Mouse (Mus musculus) retina, adult 2 months (tissue): ENCODE measurements at regions not wholly inside any gene's neighbourhood (a gene's known extent, or its start where the extent isn't known, plus 50 kb on each side); places are given as distances from the start of the nearest gene placed in this dataset.

Experiments
- DNase-seq: peaks from one replicate; pipeline ENCODE4 v3.0.0-alpha.2; 2012; ENCODE audit warnings: low read depth, low spot score

GRCm38 (mm10) chr1:47854372-47854771 is 961.7 kb upstream of the Slc39a10 start:
- no peak for DNase-seq

DNA sequence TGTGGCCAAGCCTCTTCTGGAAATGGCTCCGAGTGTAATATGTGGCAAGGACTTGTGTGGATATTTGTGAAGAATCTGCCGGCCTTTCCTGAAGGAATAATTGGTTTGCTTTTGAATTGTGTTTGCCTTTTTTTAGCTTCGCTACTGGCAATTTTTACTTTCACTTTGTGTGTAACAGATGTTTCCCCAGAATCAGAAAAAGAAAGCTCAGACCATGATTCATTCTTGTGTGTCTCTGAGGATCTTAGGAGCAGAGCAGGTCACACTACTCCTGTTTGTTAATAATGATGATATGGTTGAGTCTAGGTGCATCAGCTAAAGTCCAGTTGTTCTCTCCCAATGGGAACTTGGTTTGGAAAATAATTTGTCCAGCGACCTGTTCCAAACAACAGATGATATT is 961.3 kb upstream of the Slc39a10 start:
- no peak for DNase-seq

GRCm38 (mm10) chr1:47840811-47841210 is 948.2 kb upstream of the Slc39a10 start:
- no peak for DNase-seq

DNA sequence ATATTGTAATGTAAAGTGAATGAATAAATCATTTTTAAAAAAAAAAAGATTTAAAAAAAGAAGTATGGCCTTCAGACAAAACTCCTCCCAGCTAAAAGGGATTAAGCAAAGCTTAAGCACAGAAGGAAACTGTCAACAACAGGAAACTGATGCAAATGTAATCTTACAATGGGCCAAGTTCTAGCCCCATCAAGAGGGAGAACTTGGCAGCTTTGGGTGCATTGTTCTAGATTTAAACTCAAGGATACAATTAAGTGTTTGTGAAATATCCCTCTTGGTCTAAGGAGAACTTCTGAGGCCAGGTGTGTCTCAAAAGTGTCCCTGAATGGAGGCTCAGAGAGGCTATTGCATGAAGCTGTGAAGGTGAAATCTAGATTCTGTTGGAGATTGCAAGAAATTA is 941.4 kb upstream of the Slc39a10 start:
- no peak for DNase-seq

- no peak for DNase-seq
Observed at GRCm38 (mm10) chr1:47827206-47827605, 934.6 kb upstream of the Slc39a10 start.

DNA sequence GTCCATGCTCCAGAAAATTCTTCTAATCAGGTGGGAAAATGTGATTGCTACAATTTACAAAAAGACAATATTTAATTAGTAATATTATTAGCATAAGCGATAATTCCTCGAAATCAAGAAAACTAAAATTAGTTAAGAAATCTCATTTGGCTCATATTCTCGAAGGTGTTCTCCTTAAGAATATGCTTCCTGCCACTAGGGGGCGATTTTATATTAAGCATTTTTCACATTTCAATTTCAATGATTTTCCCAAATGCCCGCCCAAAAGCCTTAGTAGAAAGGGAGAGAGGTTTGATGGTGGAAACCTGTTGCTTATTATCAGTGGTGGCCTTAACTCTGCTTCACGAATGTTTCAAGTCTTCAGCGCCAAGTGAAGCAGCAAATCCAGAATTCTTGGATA is 916.9 kb upstream of the Slc39a10 start:
- peak; percentile 9 for DNase-seq

GRCm38 (mm10) chr1:47794763-47795162 is 902.1 kb upstream of the Slc39a10 start:
- DNase-seq, result no peak
